Mouse (Mus musculus) frontal cortex, adult 2 months (tissue): ENCODE measurements around the gene Cdh13. TPM values are rescaled to one million over a fixed set of nuclear protein-coding genes. Genes with fewer than 3 reads are reported as not detected.

Source experiments
- DNase-seq, 2 experiments: peaks; one replicate each; pipeline ENCODE4 v3.0.0; 2022; ENCODE audit warnings: low spot score in 1 of 2; ENCODE audit errors: extremely low spot score in 1 of 2
- polyA plus RNA-seq: library from polyadenylated mRNA; depleted of rRNA; stranded (reverse); fragments of >200 nt; gene quantifications from 2 replicates; pipeline ENCODE4 v1.2.3, GENCODE M21; 2012; rRNA removed

Gene Cdh13
- polyA plus RNA-seq = 39.9 and 44.9 TPM in 2 replicates

DNA sequence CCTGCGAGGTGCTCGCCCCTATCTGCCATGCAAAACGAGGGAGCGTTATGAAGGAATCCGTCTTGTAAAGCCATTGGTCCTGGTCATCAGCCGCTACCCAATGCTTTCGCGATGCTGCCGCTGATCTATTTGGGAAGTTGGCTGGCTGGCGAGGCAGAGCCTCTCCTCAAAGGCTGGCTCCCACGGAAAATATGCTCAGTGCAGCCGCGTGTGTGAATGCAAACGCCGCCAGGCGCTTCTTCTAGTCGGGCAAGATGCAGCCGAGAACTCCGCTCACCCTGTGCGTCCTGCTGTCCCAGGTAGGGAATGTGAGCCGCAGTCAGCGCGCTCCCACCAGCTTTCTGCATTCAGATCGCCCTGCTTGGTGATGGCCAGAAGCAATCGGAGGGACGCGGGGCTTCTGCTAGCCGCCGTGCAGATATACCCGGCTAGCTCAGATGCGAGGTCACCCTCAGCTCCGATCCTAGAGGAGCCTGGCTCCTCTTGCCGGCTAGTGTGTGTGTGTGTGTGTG lies at the start of gene Cdh13:
Gene Cdh13, plus strand, starts transcription at position 134 of the 512 bp plus-strand sequence.
- peak; percentile 62 to 85 for DNase-seq

DNA sequence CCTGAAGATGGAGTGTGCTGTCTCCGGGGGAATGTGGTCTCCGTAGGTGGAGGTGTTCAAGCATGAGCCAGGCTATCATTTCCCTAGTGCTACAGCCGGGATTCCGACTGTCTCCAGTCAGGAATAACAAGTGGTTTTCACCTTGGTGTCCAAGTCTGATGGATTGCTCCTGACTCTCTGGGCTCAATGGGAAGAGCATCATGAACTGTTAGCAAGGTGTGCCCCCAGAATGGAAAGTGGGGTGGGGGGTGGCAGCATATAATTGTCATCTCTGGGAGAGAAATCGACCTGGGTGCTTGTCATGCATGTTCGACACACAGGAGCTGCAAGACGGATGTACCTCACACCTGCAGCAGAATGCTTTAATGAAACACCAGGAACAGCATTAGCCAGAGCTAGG lies 47.9 kb upstream of the Cdh13 start:
- DNase-seq = no peak

- DNase-seq = peak; percentile 52 to 82
These were observed 46.3 kb upstream of the Cdh13 start for GRCm38 (mm10) chr8:118237150-118237620.

GRCm38 (mm10) chr8:118238156-118238555 lies 45.4 kb upstream of the Cdh13 start:
- no peak for DNase-seq

DNA sequence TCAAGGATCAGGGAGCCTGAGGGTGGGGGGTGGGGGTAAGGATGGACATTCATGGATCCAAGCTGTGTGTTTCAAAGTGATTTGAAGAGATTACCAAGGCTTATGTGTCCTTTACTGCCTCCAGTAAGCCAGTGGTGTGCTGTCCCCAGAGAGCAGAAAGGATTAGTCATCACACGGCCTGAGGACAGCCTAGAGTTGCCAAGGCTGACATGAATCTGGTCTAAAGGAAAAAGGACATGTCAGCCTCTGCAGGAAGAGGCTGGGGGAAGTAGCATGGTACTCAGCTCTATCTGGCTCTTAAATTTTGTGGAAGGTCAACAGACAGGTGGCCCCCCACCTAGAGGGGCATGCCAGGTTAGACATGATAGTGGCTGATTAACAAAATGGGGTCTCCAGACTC lies 44.3 kb upstream of the Cdh13 start:
- no peak for DNase-seq

DNA sequence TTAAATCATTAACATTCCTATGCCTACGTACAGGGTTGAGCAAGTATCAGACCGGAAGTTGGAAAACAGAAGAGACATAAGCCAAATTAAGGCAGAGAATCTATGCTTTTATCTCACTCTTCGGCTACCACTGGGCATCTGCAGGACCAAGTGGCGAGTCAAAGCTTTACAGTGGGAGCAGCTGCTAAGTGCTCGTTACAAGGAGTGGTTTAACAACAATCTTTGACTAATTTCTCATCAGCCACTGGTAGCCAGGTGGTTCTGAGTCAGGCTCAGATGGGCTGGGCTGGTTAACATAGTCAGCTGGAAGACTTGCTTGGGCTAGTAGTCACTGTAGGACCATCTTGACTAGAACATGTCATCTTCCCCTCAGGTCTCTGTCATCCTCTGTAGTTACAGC lies 34.2 kb upstream of the Cdh13 start:
- DNase-seq = no peak

GRCm38 (mm10) chr8:118249923-118250322 lies 33.6 kb upstream of the Cdh13 start:
- no peak for DNase-seq

DNA sequence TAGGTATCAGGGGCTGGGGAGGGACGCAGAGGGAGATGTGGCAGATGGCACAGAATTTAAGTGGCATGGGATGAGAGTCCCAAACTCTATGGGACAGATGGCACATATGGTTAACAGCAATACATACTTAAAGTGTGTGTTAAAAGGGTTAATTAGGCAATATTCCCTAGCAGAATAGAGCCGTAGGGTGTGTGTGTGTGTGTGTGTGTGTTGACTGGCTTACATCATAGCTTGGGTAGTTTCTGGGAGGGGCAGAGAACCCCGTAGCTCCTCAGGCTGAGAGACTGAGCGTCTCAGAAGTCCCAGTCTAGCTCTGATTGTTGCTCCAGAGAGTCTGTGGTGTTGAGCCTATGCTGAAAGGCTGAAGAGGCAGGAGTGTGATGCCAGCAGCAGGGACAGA lies 20.4 kb upstream of the Cdh13 start:
- DNase-seq = no peak

GRCm38 (mm10) chr8:118270751-118271402 lies 12.7 kb upstream of the Cdh13 start:
- peak in 1 of 2 experiments; percentile 31 for DNase-seq

- no peak for DNase-seq
These were observed 11.0 kb upstream of the Cdh13 start for GRCm38 (mm10) chr8:118272493-118272892.

DNA sequence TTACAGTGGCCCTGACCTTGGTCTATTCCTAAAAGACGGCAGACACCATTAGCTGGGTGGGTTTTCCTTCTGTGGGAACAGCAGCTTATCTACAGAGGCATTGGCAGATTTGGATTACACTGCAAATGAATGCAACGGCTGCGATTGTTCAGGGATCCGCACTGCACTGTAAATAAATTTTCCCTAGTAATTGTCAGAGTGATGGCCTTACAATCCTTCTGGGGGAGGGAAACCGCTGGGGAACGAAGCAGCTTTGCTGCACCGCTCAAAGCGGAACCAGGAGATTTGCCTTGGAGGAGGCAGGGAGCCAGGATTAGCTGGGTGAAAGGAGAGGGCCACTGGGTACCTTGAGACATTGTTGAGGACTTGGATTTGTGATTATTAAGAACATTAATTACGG lies 9.3 kb upstream of the Cdh13 start:
- DNase-seq = no peak

DNA sequence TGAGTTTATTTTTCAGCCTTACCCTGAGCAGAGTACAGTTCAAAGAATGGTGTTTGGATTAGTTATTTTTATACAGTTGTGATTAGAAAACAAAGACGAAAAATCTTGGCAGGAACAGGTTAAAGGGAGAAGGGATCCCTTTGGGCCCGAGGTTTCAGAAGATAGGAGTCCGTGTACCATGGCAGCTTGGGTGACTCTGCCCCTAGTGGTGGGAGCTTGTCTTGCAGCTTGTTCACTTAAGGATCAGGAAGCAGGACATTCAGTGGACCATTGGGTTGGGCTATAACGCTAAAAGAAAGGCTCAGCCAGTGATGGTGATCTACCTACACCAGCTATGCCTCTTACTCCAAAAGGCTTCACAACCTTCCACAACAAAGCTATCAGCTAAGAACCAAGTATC lies 8.8 kb upstream of the Cdh13 start:
- peak in 1 of 2 experiments; percentile 92 for DNase-seq

- peak in 1 of 2 experiments; percentile 34 for DNase-seq
These were observed 838 bp downstream of the Cdh13 start for GRCm38 (mm10) chr8:118284112-118285029.

GRCm38 (mm10) chr8:118285596-118286281 lies 2.2 kb downstream of the Cdh13 start:
- no peak for DNase-seq

DNA sequence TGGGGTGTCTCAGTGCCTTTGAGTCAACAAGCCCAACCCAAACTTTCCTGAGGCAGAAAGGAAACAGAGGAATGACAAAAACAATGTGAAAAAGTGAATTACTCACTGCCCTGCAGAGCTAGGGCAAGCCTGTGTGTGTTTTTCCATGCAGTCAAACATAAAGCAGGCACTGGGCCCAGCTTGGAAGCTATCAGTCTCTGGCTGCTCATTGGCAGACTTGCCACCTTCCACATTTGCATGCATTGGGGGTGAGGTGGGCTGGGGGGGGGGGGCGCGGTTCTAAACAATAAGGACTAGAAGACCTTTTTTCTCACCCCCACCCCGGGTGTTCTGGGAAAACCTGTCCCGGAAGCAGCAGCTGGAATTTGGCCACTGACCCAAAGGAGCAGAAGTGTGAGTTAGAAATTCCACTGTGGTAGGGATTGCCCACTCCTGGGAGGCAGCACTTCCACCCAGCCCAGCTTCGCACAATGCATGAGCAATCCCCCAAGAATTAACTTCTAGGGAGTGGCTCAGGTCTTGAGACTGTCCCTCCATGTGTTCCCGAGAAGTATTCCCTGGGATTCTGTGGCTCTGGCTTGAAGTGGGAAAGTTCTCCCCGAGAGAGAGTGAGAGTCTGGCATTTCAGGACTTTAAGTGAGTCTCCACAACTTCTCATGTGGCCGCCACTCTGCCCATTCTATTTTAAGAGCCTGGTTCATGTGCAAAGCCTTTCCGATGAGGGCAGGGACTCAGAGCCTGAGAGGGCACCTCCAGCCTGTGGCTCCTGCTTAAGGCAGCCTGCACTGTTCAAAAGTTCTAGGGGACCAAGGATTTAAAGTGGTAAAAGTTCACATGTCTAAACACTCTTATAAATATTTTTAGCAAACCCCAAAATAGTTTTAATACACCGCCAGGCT lies 3.0 kb downstream of the Cdh13 start:
- no peak for DNase-seq

- DNase-seq = peak in 1 of 2 experiments; percentile 84
These were observed 4.0 kb downstream of the Cdh13 start for GRCm38 (mm10) chr8:118287496-118287895.

- no peak for DNase-seq
These were observed 4.9 kb downstream of the Cdh13 start for GRCm38 (mm10) chr8:118288259-118288952.

- DNase-seq = no peak
These were observed 5.6 kb downstream of the Cdh13 start for GRCm38 (mm10) chr8:118289091-118289490.

DNA sequence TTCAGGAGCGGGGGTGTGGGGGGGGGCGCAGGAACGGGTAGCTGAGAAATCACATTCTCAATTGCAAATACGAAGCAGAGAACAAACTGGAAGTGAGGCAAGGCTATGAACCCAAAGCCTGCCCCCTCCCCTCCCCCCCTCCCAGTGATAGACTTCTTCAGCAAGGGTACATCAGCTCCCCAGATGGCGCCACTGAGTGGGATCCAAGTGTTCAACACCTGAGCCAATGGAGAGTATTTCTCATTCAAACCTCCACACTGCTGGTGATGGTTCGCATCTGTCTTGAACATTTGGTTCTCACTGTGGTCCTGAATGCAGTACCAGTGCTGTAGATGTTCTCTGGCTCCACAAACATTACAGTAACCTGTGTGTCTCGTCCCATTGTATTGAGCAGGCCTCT lies 6.0 kb downstream of the Cdh13 start:
- no peak for DNase-seq
